Mouse (Mus musculus) heart, adult 8-10 months (tissue): ENCODE data around the gene Gm6583. TPM values are rescaled to one million over a fixed set of nuclear protein-coding genes. Genes with fewer than 3 reads are reported as not detected.
A peak's percentile ranks its signal among the peaks of the same experiment; 100 is the strongest.
"Not testable (repeated sequence)": the region's sequence is repeated elsewhere in the genome, so short reads cannot be mapped to it uniquely, and the experiment has no call there.

Source experiments
- DNase-seq: peaks from one replicate; pipeline ENCODE4 v3.0.0; 2022; ENCODE audit warnings: low spot score
- total RNA-seq, 4 experiments: library from RNA; stranded (reverse); gene quantifications; 2 replicates each; pipeline ENCODE4 v1.2.4; 2022

Gene Gm6583
- total RNA-seq, 4 experiments from 2014 or later = not detected

DNA sequence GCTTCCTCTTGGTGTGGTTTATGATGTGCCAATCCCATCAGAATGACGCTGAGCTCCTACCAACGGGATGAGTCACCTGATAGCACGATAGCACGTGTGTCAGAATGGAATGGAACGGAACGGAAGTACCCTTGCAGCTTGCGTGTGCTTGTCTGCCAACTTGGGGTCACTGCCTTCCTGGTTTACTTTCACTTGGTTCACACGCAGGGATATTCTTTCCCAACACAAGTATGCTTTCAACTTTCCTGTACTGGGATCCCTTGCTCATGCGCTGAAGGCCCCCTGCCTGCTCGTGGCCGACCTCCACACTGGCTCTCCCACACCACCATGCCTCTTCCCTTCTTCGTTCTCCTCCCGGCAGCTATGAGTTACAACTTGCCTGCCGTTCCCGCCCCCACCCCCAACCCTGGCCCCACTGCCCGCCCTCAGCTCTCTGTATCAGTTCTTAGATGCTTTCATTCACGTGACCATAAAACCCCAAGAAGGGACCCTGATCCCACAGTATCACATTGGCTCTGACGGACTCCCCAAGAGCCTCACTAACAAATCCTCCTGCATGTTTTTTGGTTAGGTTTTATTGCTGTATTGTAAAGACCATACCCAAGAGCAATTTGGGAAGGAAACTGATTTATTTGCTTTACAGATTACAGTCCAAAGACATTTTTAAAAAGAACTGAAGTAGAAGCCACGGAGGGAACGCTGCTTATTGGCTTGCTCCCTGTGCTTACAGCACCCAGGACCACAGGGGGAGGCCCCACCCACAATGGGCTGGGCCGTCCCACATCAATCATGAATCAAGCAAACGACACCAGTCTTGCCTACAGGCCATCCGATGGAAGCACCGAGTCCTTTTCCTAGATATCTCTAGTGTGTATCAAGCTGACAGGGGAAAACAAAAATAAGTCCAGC is 30.9 kb downstream of the Gm6583 start:
- peak; percentile 24 for DNase-seq

DNA sequence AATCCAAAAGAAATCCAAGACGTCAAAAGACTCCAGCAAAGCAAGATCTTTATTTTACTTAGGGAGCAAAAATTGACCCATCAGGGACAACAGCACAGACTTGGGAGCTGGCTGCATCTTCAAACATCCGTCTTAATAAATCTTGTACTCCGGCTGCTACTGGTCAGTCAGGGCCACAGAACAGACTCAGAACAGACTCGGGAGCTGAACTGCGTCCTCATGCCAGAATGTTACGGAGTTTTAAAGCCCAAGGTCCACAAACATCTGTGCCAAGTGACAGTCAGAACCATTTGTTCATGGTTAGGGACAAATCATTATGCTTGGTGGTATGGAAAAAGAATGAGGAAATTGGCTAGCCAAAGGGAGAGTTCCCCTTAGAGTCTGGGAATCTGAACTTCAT is 32.6 kb downstream of the Gm6583 start:
- no peak for DNase-seq

DNA sequence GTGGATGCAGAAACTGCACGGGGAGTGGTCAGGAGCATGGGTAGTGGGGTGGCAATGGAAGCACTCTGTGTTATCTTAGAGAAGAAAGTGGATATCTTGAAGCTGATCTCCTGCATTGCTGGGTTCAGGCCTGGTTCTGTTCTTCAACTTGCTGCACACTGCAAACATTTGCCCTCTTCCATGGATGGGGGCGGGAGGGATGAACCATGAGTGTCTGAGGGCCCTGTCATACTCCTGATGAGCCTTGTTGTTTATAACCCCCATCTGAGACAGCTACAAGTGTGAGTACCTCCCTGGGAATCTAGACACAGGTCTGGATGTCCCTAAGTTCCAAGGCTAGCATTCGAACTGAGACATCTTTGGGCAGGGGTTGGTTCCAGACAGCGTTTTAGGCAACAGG is 34.5 kb downstream of the Gm6583 start:
- no peak for DNase-seq

DNA sequence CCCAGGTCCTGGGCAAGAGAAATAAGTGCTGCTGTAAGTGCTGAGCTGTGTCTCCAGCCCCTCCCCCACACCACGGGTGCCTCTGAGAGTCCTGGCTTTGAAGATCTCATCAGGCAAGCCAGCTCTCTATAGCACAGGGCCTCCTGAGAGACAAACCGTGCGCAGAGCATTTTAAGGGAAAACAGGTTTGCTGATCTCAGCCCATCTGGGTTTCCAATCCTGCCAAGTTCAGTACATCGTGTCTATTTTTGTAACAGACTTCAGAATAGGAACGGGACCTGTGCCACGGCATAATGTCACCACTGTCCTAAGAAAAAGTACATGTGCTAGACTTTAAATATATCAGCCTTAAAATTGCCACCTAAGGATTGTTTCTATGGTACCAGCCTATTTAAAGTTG is 34.9 kb downstream of the Gm6583 start:
- peak; percentile 25 for DNase-seq

DNA sequence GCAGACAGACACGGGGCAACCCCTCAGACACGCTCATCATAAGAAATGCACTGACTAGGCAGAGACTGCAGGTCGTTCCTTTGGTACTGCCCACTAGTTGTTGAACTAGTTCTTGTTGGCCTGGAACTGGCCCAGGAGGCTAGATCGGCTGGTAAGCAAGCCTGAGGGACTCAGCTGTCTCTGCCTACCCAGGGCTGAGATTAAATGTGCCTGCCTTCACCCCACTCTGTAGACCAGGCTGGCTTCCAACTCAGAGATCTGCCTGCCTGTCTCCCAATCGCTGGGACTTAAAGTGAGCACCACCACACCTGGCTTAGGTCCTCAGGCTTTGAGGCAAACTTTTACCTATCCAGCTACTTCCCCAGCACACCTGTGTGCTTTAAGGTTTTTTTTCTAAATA is 35.5 kb downstream of the Gm6583 start:
- DNase-seq = no peak

DNA sequence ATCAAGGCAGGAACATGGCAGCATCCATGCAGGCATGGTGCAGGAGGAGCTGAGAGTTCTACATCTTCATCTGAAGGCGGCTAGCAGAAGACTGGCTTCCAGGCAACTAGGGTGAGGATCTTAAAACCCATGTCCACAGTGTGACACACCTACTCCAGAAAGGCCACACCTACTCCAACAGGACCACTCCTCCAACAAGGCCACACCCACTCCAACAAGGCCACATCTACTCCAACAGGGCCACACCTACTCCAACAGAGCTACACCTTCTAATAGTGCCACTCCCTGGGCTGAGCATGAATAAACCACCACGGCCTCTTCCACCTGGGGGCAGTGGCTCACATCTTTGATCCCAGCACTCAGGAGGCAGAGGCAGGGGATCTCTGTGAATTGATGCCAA is 36.5 kb downstream of the Gm6583 start:
- not testable (repeated sequence) for DNase-seq

DNA sequence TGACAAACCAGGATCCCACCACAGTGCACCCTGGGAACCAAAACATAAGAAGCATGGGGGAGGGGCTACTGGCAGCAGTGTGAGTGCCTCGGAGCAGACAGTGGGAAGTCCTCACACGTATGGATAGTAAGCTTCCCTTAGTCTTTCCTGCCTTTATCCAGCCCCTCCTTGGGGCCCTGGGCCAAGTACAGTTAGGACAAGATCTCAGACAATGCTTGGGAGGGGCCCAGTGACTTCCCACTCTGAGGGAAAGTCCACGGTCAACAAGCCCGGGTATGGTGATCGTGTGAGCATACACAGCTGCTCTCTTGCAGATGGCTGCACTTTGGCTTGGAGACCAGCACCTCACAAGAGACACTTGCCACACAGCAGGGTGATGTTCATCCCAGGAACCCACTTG is 38.5 kb downstream of the Gm6583 start:
- peak; percentile 68 for DNase-seq

DNA sequence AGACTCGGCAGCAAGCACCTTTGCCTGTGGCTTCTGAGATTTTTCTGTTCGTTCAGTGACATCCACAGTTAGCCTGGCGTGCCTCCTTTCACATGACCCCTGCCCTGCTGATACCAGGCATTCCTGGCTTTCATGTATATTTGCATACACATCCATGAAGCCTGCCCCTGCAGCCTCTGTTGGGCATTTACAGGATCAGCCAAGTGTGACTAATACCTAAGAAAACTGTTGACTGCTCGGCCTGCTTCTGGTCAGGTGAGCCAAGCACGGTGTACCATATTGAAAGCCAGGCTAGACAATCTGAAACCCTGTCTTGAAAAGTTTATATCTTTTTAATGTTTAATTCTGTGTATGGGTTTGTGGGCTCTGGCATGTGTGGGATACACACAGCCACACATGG is 39.4 kb downstream of the Gm6583 start:
- no peak for DNase-seq

DNA sequence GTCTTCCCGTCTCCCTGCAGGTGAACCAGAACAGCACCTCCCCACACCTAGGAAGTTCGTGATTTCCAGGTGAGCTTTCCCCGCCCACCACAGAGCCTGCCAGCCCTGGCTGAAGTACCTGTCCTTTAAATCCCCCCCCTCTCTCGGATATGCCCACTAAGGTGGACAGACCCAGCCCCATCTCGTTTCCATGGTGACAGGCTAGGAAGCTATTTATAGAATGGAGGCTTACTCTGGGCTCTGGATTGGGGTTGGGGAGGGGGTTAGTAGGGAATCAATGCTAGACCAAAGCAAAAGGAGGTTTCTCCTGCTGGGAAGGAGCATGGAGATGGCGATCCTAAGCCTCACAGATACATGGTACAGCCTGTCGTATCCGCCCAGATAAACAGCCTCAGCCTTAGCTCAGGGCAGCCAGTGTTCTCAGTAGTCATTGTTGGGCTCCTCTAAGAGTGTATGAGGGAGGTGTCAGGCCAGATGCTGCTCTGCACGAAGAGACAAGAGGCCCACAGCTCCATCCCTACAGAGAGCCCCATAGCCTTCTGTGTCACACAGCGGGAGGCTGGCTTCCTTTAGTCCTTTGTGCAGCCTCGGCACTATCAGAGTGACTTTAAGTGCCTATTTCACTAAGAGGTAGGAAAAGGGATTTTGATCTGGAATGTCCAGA is 42.5 kb downstream of the Gm6583 start:
- no peak for DNase-seq

DNA sequence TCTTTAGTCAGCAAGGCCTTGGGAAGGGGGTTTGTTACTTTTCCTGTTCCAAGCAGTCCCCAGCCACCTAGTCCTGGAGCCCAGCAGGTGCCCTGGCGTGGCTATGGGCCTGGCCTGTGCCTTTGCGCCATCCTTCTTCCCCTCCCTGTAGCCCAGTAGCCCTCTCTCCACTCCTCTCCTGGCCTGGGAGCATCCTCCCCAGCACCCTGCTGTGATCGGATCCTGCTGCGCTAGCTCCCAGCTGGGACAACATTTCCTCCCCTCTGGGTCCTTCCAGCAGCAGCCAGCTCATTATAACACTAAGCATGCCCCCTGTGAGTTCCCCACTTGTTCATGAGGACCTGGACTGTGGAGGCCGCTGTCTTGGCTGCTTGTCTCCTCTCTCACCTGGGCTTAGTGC is 50.0 kb downstream of the Gm6583 start:
- no peak for DNase-seq

Other genes starting within 250 kb of the Gm6583 start
- 10 to 100 TPM in 1 of 4 experiments, 1 to 10 TPM in 3; 7.6 to 10.4 (median 8.5) TPM for gene Cryba4, start 103.5 kb downstream of the Gm6583 start, total RNA-seq
- gene Crybb1, start 100.2 kb downstream of the Gm6583 start, total RNA-seq = 1 to 10 TPM; 2.0 to 3.4 (median 2.7) TPM
- 10 to 100 TPM; 32.2 to 47.1 (median 37.1) TPM for gene Tpst2, start 79.3 kb downstream of the Gm6583 start, total RNA-seq
- 10 to 100 TPM; 17.0 to 19.1 (median 18.4) TPM for gene Tfip11, start 29.7 kb downstream of the Gm6583 start, total RNA-seq
- gene Srrd, start 13.0 kb downstream of the Gm6583 start, total RNA-seq = 1 to 10 TPM; 7.8 to 9.4 (median 8.3) TPM
- gene Hps4, start 12.9 kb downstream of the Gm6583 start, total RNA-seq = 10 to 100 TPM in 2 of 4 experiments, 1 to 10 TPM in 2; 8.5 to 12.6 (median 10.2) TPM
- under 1 TPM; 0.41 to 0.52 (median 0.47) TPM for gene Asphd2, start 38.8 kb upstream of the Gm6583 start, total RNA-seq
- not detected for gene Gm6588, start 93.4 kb upstream of the Gm6583 start, total RNA-seq
- gene Sez6l, start 221.2 kb upstream of the Gm6583 start, total RNA-seq = under 1 TPM; 0.08 to 0.22 (median 0.17) TPM